20 mouse cellular contexts compared by ENCODE assay signal in genomic region chr9:72375639-72376038, GRCm38 (mm10).
"Had no signal": no experiment of that assay in that cellular context is flagged by ENCODE, and none has a peak within 500 bp of the region (broad histone marks: within the 10 kb centered on the region; RNA-seq: fewer than 3 reads in every experiment).

No protein-coding gene starts in this region.

- H3K36me3 ChIP-seq: kidney, embryonic 15.5 days; limb, embryonic 10.5 days; limb, embryonic 13.5 days; liver, embryonic 12.5 days; liver, embryonic 15.5 days; lung, embryonic 15.5 days had no signal

- ATAC-seq: liver, embryonic 12.5 days had no signal

- H3K4me2 ChIP-seq: kidney, embryonic 15.5 days; limb, embryonic 13.5 days; liver, embryonic 12.5 days; liver, embryonic 15.5 days; lung, embryonic 15.5 days; midbrain, embryonic 11.5 days had no signal

- DNase-seq: kidney, adult 11 months; kidney, adult 8-10 months; kidney, postnatal 10 days; kidney, postnatal 36 days; liver; lung, adult 18-20 months; lung, postnatal 10 days; lung, postnatal 36 days; midbrain, embryonic 14.5 days; right cerebral cortex, adult 18-20 months; right cerebral cortex, postnatal 14 days; right cerebral cortex, postnatal 4 days had no signal

- H3K27ac ChIP-seq: kidney, embryonic 15.5 days; limb, embryonic 10.5 days; limb, embryonic 13.5 days; liver, embryonic 12.5 days; liver, embryonic 15.5 days; lung, embryonic 15.5 days; stomach, postnatal 0 days had no signal

- H3K27me3 ChIP-seq: kidney, embryonic 15.5 days; limb, embryonic 13.5 days; liver, embryonic 12.5 days; liver, embryonic 15.5 days; lung, embryonic 15.5 days had no signal

- H3K9ac ChIP-seq: kidney, embryonic 15.5 days; limb, embryonic 13.5 days; liver, embryonic 12.5 days; liver, embryonic 15.5 days; lung, embryonic 15.5 days had no signal

- H3K4me1 ChIP-seq: kidney, embryonic 15.5 days; limb, embryonic 10.5 days; limb, embryonic 13.5 days; liver, embryonic 12.5 days; liver, embryonic 15.5 days; lung, embryonic 15.5 days had no signal

- H3K4me3 ChIP-seq: kidney, embryonic 15.5 days; limb, embryonic 10.5 days; limb, embryonic 13.5 days; liver, embryonic 12.5 days; liver, embryonic 15.5 days; lung, embryonic 15.5 days had no signal

- H3K9me3 ChIP-seq: kidney, embryonic 15.5 days; limb, embryonic 10.5 days; limb, embryonic 13.5 days; liver, embryonic 12.5 days; liver, embryonic 15.5 days; lung, embryonic 15.5 days had no signal
